Mouse (Mus musculus) ES-E14 (cell line): ENCODE results near the gene Lemd2.

Experiments used
- HCFC1 ChIP-seq: IDR thresholded peaks from 2 replicates; pipeline ENCODE4 v1.6.1; 2012; ENCODE audit warnings: low read length, inconsistent platforms, borderline replicate concordance; ENCODE audit not compliant: insufficient read depth
- MAFK ChIP-seq: IDR thresholded peaks from 2 replicates; pipeline ENCODE4 v1.6.1; 2014; ENCODE audit warnings: mild to moderate bottlenecking, low read depth, low read length, inconsistent platforms; ENCODE audit not compliant: insufficient read depth
- ZC3H11A ChIP-seq: IDR thresholded peaks from 2 replicates; pipeline ENCODE4 v1.6.1; 2012; ENCODE audit warnings: low read depth, mild to moderate bottlenecking, inconsistent platforms, low read length, borderline replicate concordance
- ZNF384 ChIP-seq: IDR thresholded peaks from 2 replicates; pipeline ENCODE4 v1.6.1; 2012; ENCODE audit warnings: low read depth, low read length, inconsistent platforms

DNA sequence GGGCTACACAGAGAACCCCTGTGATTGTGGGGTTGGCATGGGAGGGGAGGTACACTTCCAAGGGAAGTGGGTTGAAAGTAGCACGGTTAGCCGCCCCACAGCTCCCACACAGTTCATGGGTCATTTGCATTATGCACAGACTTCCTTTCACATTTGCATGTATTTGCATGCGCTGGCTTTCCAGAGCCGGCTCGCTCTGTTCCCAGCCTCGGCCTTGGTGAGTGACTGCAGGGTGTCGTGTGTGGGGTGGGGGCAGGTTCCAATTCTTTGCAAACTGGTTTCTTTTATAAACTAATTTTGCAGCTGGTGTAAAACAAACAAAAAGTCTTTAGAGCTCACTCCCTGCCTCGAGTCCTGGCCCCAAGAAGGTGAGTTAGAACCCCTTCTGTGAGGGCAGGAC lies 34.4 kb upstream of the Lemd2 start:
- TF ChIP-seq ZNF384 = no peak
- TF ChIP-seq ZC3H11A = no peak
- TF ChIP-seq HCFC1 = no peak
- TF ChIP-seq MAFK = no peak
